Mouse (Mus musculus) layer of hippocampus, adult 6 months (tissue): ENCODE measurements around the gene Tdp1. TPM values are rescaled to one million over a fixed set of nuclear protein-coding genes. Genes with fewer than 3 reads are reported as not detected.

Source experiments
- long read RNA-seq, 2 experiments: library from polyadenylated mRNA; unstranded; transcript quantifications; one replicate each; pipeline ENCODE4 v2.0.0; 2019 to 2020
- microRNA-seq: library from miRNA; unstranded; fragments of <30 nt; microRNA quantifications from one replicate; pipeline ENCODE4 v1.2.0, GENCODE M21; 2020
- polyA plus RNA-seq: library from polyadenylated mRNA; unstranded; fragments of <200 nt; fragmentation: Nextera tagmentation; gene quantifications from 2 replicates; pipeline ENCODE4 v1.2.3, GENCODE M21; 2021

The Tdp1 gene
- polyA plus RNA-seq = 21.0 and 22.6 TPM in 2 replicates
- long read RNA-seq, experiment 1, transcript Tdp1-201 (15 exons, 2,019 nt) = minor isoform, 7 of 44 reads
- long read RNA-seq, experiment 1, transcript Tdp1-207 (16 exons, 2,036 nt) = major isoform, 25 of 44 reads
- long read RNA-seq, experiment 1, partial matches to known transcripts = 5 of 44 reads
- long read RNA-seq, experiment 1, other reads (novel, unspliced or antisense) = 7 of 44 reads
- long read RNA-seq, experiment 2, transcript Tdp1-201 (15 exons, 2,019 nt) = minor isoform, 10 of 199 reads
- long read RNA-seq, experiment 2, transcript Tdp1-207 (16 exons, 2,036 nt) = major isoform, 134 of 199 reads
- long read RNA-seq, experiment 2, partial matches to known transcripts = 7 of 199 reads
- long read RNA-seq, experiment 2, other reads (novel, unspliced or antisense) = 47 of 199 reads

GRCm38 (mm10) chr12:99884269-99885261 lies at the start of gene Tdp1, which contains the start of gene Efcab11:
TSS of gene Tdp1 (plus strand) at chr12:99884517.
TSS of gene Efcab11 (minus strand) at chr12:99884439.

GRCm38 (mm10) chr12:99964301-99965202 lies 80.2 kb downstream of the Tdp1 start, which contains the start of gene Kcnk13:
TSS of gene Kcnk13 (plus strand) at chr12:99964499.

Small RNA genes within 50 kb of the gene (microRNA-seq; reads per million reads assigned to microRNA genes)
- gene Gm23291 = not detected

Other genes starting within 250 kb of the Tdp1 start
- gene Efcab11, start 78 bp upstream of the Tdp1 start, polyA plus RNA-seq = 0.30 and 0.53 TPM in 2 replicates
- 6.8 and 8.6 TPM in 2 replicates for gene Kcnk13, start 80.0 kb downstream of the Tdp1 start, polyA plus RNA-seq
- 145 and 186 TPM in 2 replicates for gene Psmc1, start 225.6 kb downstream of the Tdp1 start, polyA plus RNA-seq